In genomic region chr2:26550205-26550604, GRCm38 (mm10) we compare ENCODE assay signal across 10 mouse cellular contexts. TPM values are rescaled to one million over a fixed set of nuclear protein-coding genes. Genes with fewer than 3 reads are reported as not detected.
A peak's percentile ranks its signal among the peaks of the same experiment; 100 is the strongest.
DNase-seq lines count a peak whose midpoint lies in the region; ATAC-seq and TF ChIP-seq lines count a peak whose summit lies in the region.
"Had no signal": no experiment of that assay in that cellular context is flagged by ENCODE, and none has a peak within 500 bp of the region (broad histone marks: within the 10 kb centered on the region; RNA-seq: fewer than 3 reads in every experiment).

No protein-coding gene starts in this region.

- DNase-seq in kidney, postnatal 0 days (ENCODE audit: low spot score), result no peak
- no peak for DNase-seq in kidney, adult 8-10 months
- DNase-seq in retina, postnatal 1 day, result peak; percentile 40
- no peak for DNase-seq in retina, embryonic 14.5 days (ENCODE audit: low spot score)
- DNase-seq in thymus, postnatal 4 days, result peak; percentile 63
- no peak for DNase-seq in cerebellum, adult 11-12 months
- DNase-seq: cerebellum, adult 8-10 months had no signal

- ATAC-seq in kidney, postnatal 0 days (replicated peaks; ENCODE audit: low FRiP score, low read depth), result no peak
- ATAC-seq in liver, embryonic 16.5 days (ENCODE audit: low read depth), result no peak

- H3K4me2 ChIP-seq in kidney, postnatal 0 days (ENCODE audit: low read length), result no peak overlapping the region
- no peak overlapping the region for H3K4me2 ChIP-seq in liver, embryonic 16.5 days (ENCODE audit: low read depth, low read length)
- H3K4me2 ChIP-seq: kidney, embryonic 15.5 days had no signal

- peaks cover 17% of the 10 kb centered on the region for H3K4me1 ChIP-seq in kidney, postnatal 0 days (replicated peaks; ENCODE audit: insufficient read depth, low read length)
- peaks cover 30% of the 10 kb centered on the region for H3K4me1 ChIP-seq in liver, embryonic 16.5 days (ENCODE audit: control insufficient read depth, low read depth, low read length)

- H3K36me3 ChIP-seq in kidney, postnatal 0 days (ENCODE audit: insufficient read depth, low read length), result no peaks in the 10 kb centered on the region
- H3K36me3 ChIP-seq in liver, embryonic 16.5 days (ENCODE audit: control insufficient read depth, insufficient read depth), result no peaks in the 10 kb centered on the region
- H3K36me3 ChIP-seq: kidney, embryonic 15.5 days had no signal

- peak overlapping the region; percentile 1; the same call in 1 of the 2 replicates for H3K9ac ChIP-seq in kidney, postnatal 0 days (ENCODE audit: low read depth, low read length)
- H3K9ac ChIP-seq in liver, embryonic 16.5 days (ENCODE audit: low read depth, low read length), result no peak overlapping the region
- H3K9ac ChIP-seq: kidney, embryonic 15.5 days had no signal

- no peaks in the 10 kb centered on the region for H3K9me3 ChIP-seq in kidney, postnatal 0 days (replicated peaks; ENCODE audit: low read length)
- H3K9me3 ChIP-seq in liver, embryonic 16.5 days (replicated peaks; ENCODE audit: control insufficient read depth, low read length), result no peaks in the 10 kb centered on the region
- H3K9me3 ChIP-seq: kidney, embryonic 15.5 days had no signal

- 64% methylated on average over 3 of the region's 3 CpGs for WGBS in kidney, postnatal 0 days
- WGBS in liver, embryonic 16.5 days (ENCODE audit: insufficient replicate concordance), result 46% methylated on average over 3 of the region's 3 CpGs

- no peaks in the 10 kb centered on the region for H3K27me3 ChIP-seq in kidney, postnatal 0 days (ENCODE audit: insufficient read depth, low read length)
- H3K27me3 ChIP-seq in liver, embryonic 16.5 days (ENCODE audit: control insufficient read depth, insufficient read depth, low read depth, low read length), result no peaks in the 10 kb centered on the region
- H3K27me3 ChIP-seq: kidney, embryonic 15.5 days had no signal

- no peak overlapping the region for H3K4me3 ChIP-seq in kidney, postnatal 0 days (replicated peaks; ENCODE audit: low read depth, low read length)
- no peak overlapping the region for H3K4me3 ChIP-seq in liver, embryonic 16.5 days (ENCODE audit: low read depth, low read length)
- H3K4me3 ChIP-seq: kidney, embryonic 15.5 days had no signal

- no peak for TF ChIP-seq CTCF in kidney, postnatal 0 days (IDR thresholded peaks at IDR 0.05; ENCODE audit: low read depth)

- H3K27ac ChIP-seq in kidney, postnatal 0 days, result 0 out of 2 replicates have a peak overlapping the region, but pooled peaks have one; percentile 8
- H3K27ac ChIP-seq in liver, embryonic 16.5 days (ENCODE audit: low read length), result peak overlapping the region; percentile 4
- H3K27ac ChIP-seq: kidney, embryonic 15.5 days had no signal

RNA-seq across cellular contexts. Expression of gene Egfl7, which starts 29.6 kb away (rescaled TPM):
- 199 and 211 TPM in 2 replicates for polyA plus RNA-seq in kidney, postnatal 0 days (2015; fragmentation: Nextera tagmentation; extraction: Ambion mirVana)
- polyA plus RNA-seq in liver, embryonic 16.5 days (2015; fragmentation: Nextera tagmentation; extraction: Ambion mirVana), result 50.9 and 54.3 TPM in 2 replicates

RNA-seq across cellular contexts. Expression of gene Notch1, which starts 33.7 kb away (rescaled TPM):
- polyA plus RNA-seq in kidney, postnatal 0 days (2015; fragmentation: Nextera tagmentation; extraction: Ambion mirVana), result 12.1 and 12.9 TPM in 2 replicates
- 2.8 and 3.1 TPM in 2 replicates for polyA plus RNA-seq in liver, embryonic 16.5 days (2015; fragmentation: Nextera tagmentation; extraction: Ambion mirVana)

RNA-seq across cellular contexts. Expression of gene Gm20532, which starts 36.2 kb away (rescaled TPM):
- polyA plus RNA-seq in kidney, postnatal 0 days (2015; fragmentation: Nextera tagmentation; extraction: Ambion mirVana), result not detected in 2 replicates
- polyA plus RNA-seq in liver, embryonic 16.5 days (2015; fragmentation: Nextera tagmentation; extraction: Ambion mirVana), result not detected in 2 replicates
- polyA plus RNA-seq: kidney, embryonic 15.5 days; stomach, embryonic 14.5 days had no signal

RNA-seq across cellular contexts. Expression of gene Agpat2, which starts 54.0 kb away (rescaled TPM):
- polyA plus RNA-seq in kidney, postnatal 0 days (2015; fragmentation: Nextera tagmentation; extraction: Ambion mirVana), result 53.8 and 57.1 TPM in 2 replicates
- 58.3 and 65.7 TPM in 2 replicates for polyA plus RNA-seq in liver, embryonic 16.5 days (2015; fragmentation: Nextera tagmentation; extraction: Ambion mirVana)

Comparison
In these comparisons a context has a peak if more than half of its experiments do, and no peak if none do; other contexts are left out.
1. DNase-seq: peak in retina, postnatal 1 day (single experiment) and thymus, postnatal 4 days (single experiment); none in kidney, postnatal 0 days (single experiment), kidney, adult 8-10 months (0 of 2), retina, embryonic 14.5 days (single experiment) and cerebellum, adult 11-12 months (single experiment).